Mouse (Mus musculus) liver, embryonic 16.5 days (tissue): ENCODE results near the gene Cdc45. TPM values are rescaled to one million over a fixed set of nuclear protein-coding genes. Genes with fewer than 3 reads are reported as not detected.
A peak's percentile ranks its signal among the peaks of the same experiment; 100 is the strongest.

Experiments used
- ATAC-seq: fragments of 200-750 bp; cut with Nextera tagmentation; 2 replicates; pipeline ENCODE4 v1.8.0; 2017; ENCODE audit warnings: low read depth, mild to moderate bottlenecking, moderate number of reproducible peaks, moderate library complexity
- H3K27ac ChIP-seq: fragments of 300-500 bp; sonication (generic); 2 replicates; pipeline ENCODE4 v1.5.1; 2014; ENCODE audit warnings: mild to moderate bottlenecking, low read length
- H3K27me3 ChIP-seq: fragments of 300-500 bp; sonication (generic); 2 replicates; pipeline ENCODE4 v1.6.1; 2014; ENCODE audit warnings: low read depth, low read length, mixed read lengths; ENCODE audit not compliant: control insufficient read depth, insufficient read depth
- H3K36me3 ChIP-seq: fragments of 300-500 bp; sonication (generic); 2 replicates; pipeline ENCODE4 v1.6.1; 2014; ENCODE audit warnings: mild to moderate bottlenecking; ENCODE audit not compliant: control insufficient read depth, insufficient read depth
- H3K4me1 ChIP-seq: fragments of 300-500 bp; sonication (generic); 2 replicates; pipeline ENCODE4 v1.6.1; 2014; ENCODE audit warnings: low read depth, low read length, mixed read lengths; ENCODE audit not compliant: control insufficient read depth
- H3K4me2 ChIP-seq: fragments of 300-500 bp; sonication (generic); 2 replicates; pipeline ENCODE4 v1.6.1; 2014; ENCODE audit warnings: low read depth, low read length, mixed read lengths
- H3K4me3 ChIP-seq: fragments of 300-500 bp; sonication (generic); 2 replicates; pipeline ENCODE4 v1.5.1; 2014; ENCODE audit warnings: low read depth, mild to moderate bottlenecking, low read length
- H3K9ac ChIP-seq: fragments of 300-500 bp; sonication (generic); 2 replicates; pipeline ENCODE4 v1.6.1; 2014; ENCODE audit warnings: low read depth, low read length
- H3K9me3 ChIP-seq: fragments of 300-500 bp; sonication (generic); replicated peaks from 2 replicates; pipeline ENCODE4 v1.6.1; 2016; ENCODE audit warnings: low read length; ENCODE audit not compliant: control insufficient read depth
- WGBS: fragments of 180-500 bp; shearing (Covaris S2); extraction: QIAGEN DNeasy Blood & Tissue Kit; methylation state at CpG from one replicate; pipeline ENCODE4 v1.1.7; 2014; ENCODE audit not compliant: insufficient replicate concordance; 5-methylcytosine and 5-hydroxymethylcytosine counted together
- polyA plus RNA-seq: library from polyadenylated mRNA; unstranded; fragments of >200 nt; fragmentation: Nextera tagmentation; extraction: Ambion mirVana; gene quantifications from 2 replicates; pipeline ENCODE4 v1.2.1, GENCODE M21; 2015

Gene Cdc45
- polyA plus RNA-seq, 1 experiment from 2014 or later: 33.6 TPM

GRCm38 (mm10) chr16:18778461-18778860, 33.3 kb downstream of the Cdc45 start:
- peaks cover 11% of the 10 kb centered on the region; the same call in 1 of the 2 replicates for H3K36me3 ChIP-seq
- ATAC-seq: no peak
- no peak overlapping the region for H3K4me3 ChIP-seq
- H3K4me2 ChIP-seq: no peak overlapping the region
- peaks cover 48% of the 10 kb centered on the region for H3K27me3 ChIP-seq
- no peak overlapping the region for H3K27ac ChIP-seq
- H3K9ac ChIP-seq: no peak overlapping the region; the same call in 1 of the 2 replicates
- no peaks in the 10 kb centered on the region; the same call in 1 of the 2 replicates for H3K4me1 ChIP-seq
- H3K9me3 ChIP-seq: no peaks in the 10 kb centered on the region
- 42% methylated on average over 2 of the region's 2 CpGs for WGBS

GRCm38 (mm10) chr16:18777101-18778080, 34.4 kb downstream of the Cdc45 start:
- H3K27me3 ChIP-seq: peaks cover 48% of the 10 kb centered on the region
- no peak overlapping the region for H3K27ac ChIP-seq
- no peaks in the 10 kb centered on the region; the same call in 1 of the 2 replicates for H3K4me1 ChIP-seq
- H3K36me3 ChIP-seq: peaks cover 7% of the 10 kb centered on the region; the same call in 1 of the 2 replicates
- no peaks in the 10 kb centered on the region for H3K9me3 ChIP-seq
- no peak for ATAC-seq
- peak overlapping the region; percentile 40 for H3K4me3 ChIP-seq
- 3% methylated on average over 80 of the region's 80 CpGs for WGBS
- H3K9ac ChIP-seq: peak overlapping the region; percentile 16
- H3K4me2 ChIP-seq: peak overlapping the region; percentile 39

GRCm38 (mm10) chr16:18776556-18777100, 35.2 kb downstream of the Cdc45 start, which contains the start of gene Cldn5:
Gene Cldn5 (plus strand): TSS chr16:18776847.
- ATAC-seq: peak; percentile 70
- Histone ChIP-seq H3K9ac (peak within 1 kb of the TSS; percentile 16), H3K4me2 (peak within 1 kb of the TSS; percentile 39), H3K36me3 (peaks cover under 1% of the 10 kb centered on the region; the same call in 1 of the 2 replicates), H3K4me3 (peak within 1 kb of the TSS; percentile 40), H3K9me3 (no peaks in the 10 kb centered on the region), H3K4me1 (no peaks in the 10 kb centered on the region; the same call in 1 of the 2 replicates), H3K27me3 (peaks cover 48% of the 10 kb centered on the region), H3K27ac (no peak within 1 kb of the TSS; the same call in 1 of the 2 replicates)
- WGBS: 5% methylated on average over 19 of the region's 19 CpGs

GRCm38 (mm10) chr16:18775621-18776555, 35.9 kb downstream of the Cdc45 start:
- H3K4me3 ChIP-seq: peak overlapping the region; percentile 3; the same call in 1 of the 2 replicates
- peaks cover 48% of the 10 kb centered on the region for H3K27me3 ChIP-seq
- peak overlapping the region; percentile 24; the same call in 1 of the 2 replicates for H3K4me2 ChIP-seq
- H3K9me3 ChIP-seq: no peaks in the 10 kb centered on the region
- ATAC-seq: no peak; the same call in 1 of the 2 replicates
- H3K4me1 ChIP-seq: no peaks in the 10 kb centered on the region; the same call in 1 of the 2 replicates
- no peaks in the 10 kb centered on the region for H3K36me3 ChIP-seq
- H3K27ac ChIP-seq: no peak overlapping the region; the same call in 1 of the 2 replicates
- 27% methylated on average over 18 of the region's 18 CpGs for WGBS
- H3K9ac ChIP-seq: no peak overlapping the region

- H3K9me3 ChIP-seq: no peaks in the 10 kb centered on the region
- ATAC-seq: no peak; the same call in 1 of the 2 replicates
- no peak overlapping the region for H3K4me3 ChIP-seq
- 30% methylated on average over 2 of the region's 2 CpGs for WGBS
- H3K4me1 ChIP-seq: no peaks in the 10 kb centered on the region; the same call in 1 of the 2 replicates
- H3K27ac ChIP-seq: no peak overlapping the region
- H3K4me2 ChIP-seq: no peak overlapping the region
- H3K36me3 ChIP-seq: no peaks in the 10 kb centered on the region
- H3K27me3 ChIP-seq: peaks cover 47% of the 10 kb centered on the region
- H3K9ac ChIP-seq: no peak overlapping the region
Observed at GRCm38 (mm10) chr16:18773936-18774335, 37.9 kb downstream of the Cdc45 start.

GRCm38 (mm10) chr16:18769501-18769900, 42.3 kb downstream of the Cdc45 start:
- Histone ChIP-seq H3K4me1 (no peaks in the 10 kb centered on the region), H3K27ac (no peak overlapping the region), H3K4me2 (no peak overlapping the region), H3K9me3 (no peaks in the 10 kb centered on the region), H3K9ac (no peak overlapping the region), H3K4me3 (no peak overlapping the region), H3K27me3 (peaks cover 3% of the 10 kb centered on the region), H3K36me3 (no peaks in the 10 kb centered on the region)
- ATAC-seq: no peak
- 59% methylated on average over 1 of the region's 1 CpGs for WGBS

GRCm38 (mm10) chr16:18766390-18766789, 45.4 kb downstream of the Cdc45 start:
- no peak overlapping the region for H3K4me3 ChIP-seq
- H3K36me3 ChIP-seq: no peaks in the 10 kb centered on the region
- H3K27ac ChIP-seq: no peak overlapping the region
- no peaks in the 10 kb centered on the region for H3K27me3 ChIP-seq
- WGBS: 33% methylated on average over 4 of the region's 4 CpGs
- H3K9me3 ChIP-seq: no peaks in the 10 kb centered on the region
- H3K9ac ChIP-seq: no peak overlapping the region
- no peaks in the 10 kb centered on the region for H3K4me1 ChIP-seq
- ATAC-seq: no peak
- H3K4me2 ChIP-seq: no peak overlapping the region

GRCm38 (mm10) chr16:18762960-18763359, 48.8 kb downstream of the Cdc45 start:
- Histone ChIP-seq H3K4me2 (no peak overlapping the region), H3K4me1 (no peaks in the 10 kb centered on the region), H3K9ac (no peak overlapping the region), H3K36me3 (no peaks in the 10 kb centered on the region), H3K27ac (no peak overlapping the region), H3K4me3 (no peak overlapping the region), H3K27me3 (no peaks in the 10 kb centered on the region), H3K9me3 (no peaks in the 10 kb centered on the region)
- ATAC-seq: no peak
- 51% methylated on average over 3 of the region's 3 CpGs for WGBS
